Mouse (Mus musculus): Measurements from ENCODE around the gene P4ha2.

P4ha2 gene

GRCm38 (mm10) chr11:54134905-54135304 is 35.0 kb downstream of the P4ha2 start:
- DNase-seq (ENCODE audit: low spot score) = no peak

- DNase-seq (ENCODE audit: low spot score) = peak; percentile 71
These were observed 40.3 kb downstream of the P4ha2 start for GRCm38 (mm10) chr11:54140159-54140558.

DNA sequence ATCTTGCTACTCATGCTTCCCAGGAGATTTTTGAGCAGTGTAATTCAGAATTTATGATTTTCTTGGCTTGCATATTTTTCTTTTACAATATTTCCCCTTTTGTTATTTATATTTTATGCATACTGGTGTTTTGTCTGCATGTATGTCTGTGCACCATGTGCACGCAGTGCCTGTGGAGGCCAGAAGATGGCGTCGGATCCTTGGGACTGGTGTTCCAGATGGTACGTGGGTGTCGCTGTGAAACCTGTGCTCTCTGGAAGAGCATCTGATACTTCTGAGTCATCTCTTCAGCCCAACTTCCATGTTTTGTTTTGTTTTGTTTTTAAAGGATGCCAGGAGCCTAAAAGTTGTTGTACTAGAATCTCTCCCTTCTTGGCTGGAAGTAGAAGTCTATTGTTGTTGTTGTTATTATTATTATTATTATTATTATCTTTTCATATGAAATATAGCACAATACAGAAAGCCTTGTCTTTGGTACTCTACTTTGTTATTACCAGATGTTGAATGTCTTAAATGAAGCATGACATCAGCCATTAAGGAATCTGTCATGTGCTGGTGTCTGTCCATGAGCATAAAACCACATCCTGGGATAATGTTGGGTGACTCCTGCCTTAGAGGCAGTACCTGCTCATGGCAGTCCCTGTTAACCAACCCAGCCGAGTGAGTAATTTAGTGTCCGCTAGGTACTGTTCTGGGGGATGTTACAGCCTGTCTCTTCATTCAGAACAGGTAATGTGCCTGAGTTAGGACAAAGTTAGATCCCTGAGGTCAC is 41.5 kb downstream of the P4ha2 start:
- DNase-seq (ENCODE audit: low spot score) = no peak

- peak; percentile 83 for DNase-seq (ENCODE audit: low spot score)
These were observed 45.0 kb downstream of the P4ha2 start for GRCm38 (mm10) chr11:54144886-54145285.

GRCm38 (mm10) chr11:54145990-54146389 is 46.1 kb downstream of the P4ha2 start:
- DNase-seq (ENCODE audit: low spot score) = no peak

DNA sequence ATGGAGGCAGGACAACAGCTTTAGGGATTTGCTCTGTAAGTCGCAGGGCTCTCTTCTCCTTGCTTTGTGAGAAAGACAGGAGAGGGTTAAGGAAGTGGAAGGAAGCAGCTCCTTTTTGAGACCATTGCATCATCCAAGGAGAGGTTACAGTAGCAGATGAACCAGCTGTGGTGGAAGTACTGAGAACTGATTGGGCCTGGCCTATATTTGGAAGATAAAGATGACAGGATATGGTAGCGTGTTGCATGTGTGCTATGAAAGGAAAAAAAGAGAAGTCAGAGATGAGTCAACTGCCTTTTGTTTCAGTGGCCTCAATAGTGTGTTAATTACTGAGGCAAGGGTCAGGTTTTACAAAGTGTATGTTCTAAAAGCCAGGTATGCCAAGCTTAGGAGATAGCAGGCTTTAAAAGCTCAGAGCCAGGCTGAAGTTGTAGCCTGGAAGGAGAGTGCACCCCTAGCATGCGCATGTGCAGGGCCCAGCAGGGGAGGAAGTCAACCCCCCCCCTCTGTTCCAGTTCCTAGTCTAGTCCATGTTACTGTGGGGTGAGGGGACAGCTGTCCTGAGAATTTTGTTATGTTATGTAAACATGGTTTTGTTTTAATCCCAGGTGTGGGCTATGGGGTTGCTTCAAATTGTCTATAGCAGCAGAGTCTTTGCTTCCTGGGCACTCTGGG is 50.0 kb downstream of the P4ha2 start:
- DNase-seq (ENCODE audit: low spot score) = no peak

DNA sequence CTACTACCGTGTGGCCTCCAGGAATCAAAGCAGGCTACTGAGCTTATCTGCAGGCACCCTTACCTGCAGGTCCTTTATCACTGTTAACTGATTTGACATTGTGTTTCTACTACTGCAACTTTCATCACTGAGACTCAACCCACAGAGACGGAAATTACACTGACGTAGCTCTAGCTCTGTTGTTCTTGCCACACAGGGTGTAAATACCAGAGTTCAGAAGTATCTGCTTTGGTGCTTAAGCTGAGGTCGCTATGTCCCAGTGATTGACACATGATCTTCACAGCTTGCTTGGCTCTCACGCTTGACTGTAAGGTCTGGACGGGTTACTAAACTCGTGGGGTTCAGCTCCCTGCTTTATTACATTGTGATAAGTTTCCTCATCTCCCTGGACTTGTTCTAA is 51.2 kb downstream of the P4ha2 start:
- no peak for DNase-seq (ENCODE audit: low spot score)

DNA sequence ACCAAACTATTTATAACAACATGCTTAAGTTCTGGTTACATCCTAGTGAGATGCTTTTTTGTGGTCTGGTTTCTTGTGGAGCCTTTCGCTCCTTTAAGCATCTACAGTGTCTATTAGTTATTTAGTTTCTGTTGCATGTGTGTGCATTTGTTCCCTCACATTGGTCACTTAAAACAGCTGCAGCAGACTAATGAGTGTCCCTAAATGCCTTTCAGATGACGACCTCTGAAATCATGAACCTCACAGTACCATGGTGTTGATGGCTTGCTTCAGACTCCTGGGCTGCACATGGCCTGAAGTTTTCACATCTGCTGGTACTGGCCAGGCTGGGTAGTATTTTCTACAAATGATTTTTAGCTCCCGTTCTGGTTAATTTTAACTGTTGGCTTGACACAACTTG is 53.1 kb downstream of the P4ha2 start:
- no peak for DNase-seq (ENCODE audit: low spot score)

DNA sequence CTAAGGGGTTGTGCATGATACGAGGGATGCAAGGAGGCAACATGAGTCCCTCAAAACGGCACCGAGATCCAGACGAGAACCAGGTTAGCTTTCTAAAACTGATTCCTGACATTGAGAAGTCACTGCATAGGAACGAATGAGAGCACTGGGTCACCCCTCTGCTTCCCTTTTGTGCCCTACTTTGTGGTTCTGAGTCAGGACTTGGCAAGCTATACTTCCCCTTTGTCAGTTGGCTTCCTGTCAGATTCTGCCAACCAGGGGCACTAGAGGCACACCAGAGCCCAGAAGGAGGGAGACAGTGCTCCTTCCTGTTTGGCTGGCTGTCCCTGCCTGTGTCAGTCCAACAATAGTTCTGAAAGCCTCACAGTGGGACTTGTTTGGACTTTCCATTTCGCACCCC is 56.0 kb downstream of the P4ha2 start:
- DNase-seq (ENCODE audit: low spot score) = no peak

DNA sequence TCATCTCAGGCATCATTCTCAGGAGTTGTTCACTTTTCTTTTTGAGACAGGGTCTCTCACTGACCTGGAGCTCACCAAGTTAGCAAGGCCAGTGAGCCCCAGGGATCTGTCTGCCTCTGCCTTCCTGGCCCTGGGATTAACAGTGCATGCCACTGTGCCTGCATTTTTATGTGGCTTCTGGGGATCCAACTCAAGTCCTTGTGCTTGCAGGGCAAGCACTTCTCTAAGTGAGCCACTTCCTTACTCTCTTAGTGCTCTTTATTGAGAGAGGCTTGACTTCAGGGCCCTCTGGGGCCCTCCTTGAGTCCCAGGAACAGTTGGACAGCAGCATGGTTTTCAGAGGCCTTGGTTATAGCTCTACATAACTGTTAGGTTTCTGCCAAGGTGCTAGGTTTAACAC is 56.6 kb downstream of the P4ha2 start:
- DNase-seq (ENCODE audit: low spot score) = no peak

DNA sequence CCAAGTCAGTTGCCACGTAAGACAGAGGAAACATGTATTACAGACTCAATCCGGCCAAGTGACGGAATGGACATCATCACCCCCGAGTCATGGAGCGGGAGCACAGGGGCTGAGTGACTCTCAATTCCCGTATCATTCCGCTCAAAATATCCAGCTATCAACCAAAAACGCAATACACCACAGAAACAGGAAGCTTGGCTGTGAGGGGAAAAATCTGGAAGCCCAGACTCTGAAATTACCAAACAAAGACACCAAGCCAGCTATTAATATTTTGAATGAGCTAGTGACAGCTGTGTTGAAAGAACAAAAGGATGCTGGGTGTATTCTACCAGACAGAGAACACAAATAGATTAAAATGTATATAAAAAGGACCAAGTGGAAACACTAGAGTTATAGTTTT is 57.7 kb downstream of the P4ha2 start:
- no peak for DNase-seq (ENCODE audit: low spot score)

GRCm38 (mm10) chr11:54160435-54160834 is 60.5 kb downstream of the P4ha2 start:
- DNase-seq (ENCODE audit: low spot score) = no peak

DNA sequence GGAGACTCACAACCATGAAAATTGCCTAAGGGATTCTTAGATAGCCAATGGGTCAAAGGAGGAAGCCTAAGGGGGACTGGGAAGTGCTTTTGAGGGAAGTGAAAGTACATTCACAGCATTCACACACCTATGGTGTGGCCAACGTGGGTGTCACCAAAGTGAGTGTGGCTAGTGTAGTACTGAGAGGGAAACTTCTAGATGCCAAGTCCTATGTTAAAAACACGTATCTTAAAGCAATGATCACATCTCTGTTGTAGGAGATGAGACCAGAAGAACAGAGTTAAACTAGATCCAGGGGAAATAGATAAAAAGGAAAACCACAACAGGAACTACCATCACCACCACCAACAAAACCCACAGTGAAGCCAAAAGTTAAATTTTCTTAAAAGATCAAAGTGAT is 61.0 kb downstream of the P4ha2 start:
- DNase-seq (ENCODE audit: low spot score) = no peak

DNA sequence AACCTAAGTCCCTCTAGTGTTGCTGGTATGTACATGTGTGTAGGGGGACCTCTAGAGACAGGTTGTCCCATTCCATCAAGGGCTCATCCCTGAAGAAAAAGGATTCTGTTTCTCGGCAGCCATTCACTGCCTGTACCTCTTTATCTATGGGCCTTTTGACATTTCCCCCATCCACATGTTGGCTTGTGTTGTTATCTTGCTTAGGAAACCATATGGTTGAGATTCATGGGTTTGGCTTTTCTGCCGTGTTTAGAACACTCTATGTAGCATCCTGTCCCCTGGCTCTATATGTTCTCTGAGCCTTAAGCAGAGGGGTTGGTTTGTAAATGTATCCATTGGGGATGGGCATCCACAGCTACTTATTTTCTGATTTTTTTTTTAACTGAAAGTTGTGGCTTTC is 61.6 kb downstream of the P4ha2 start:
- DNase-seq (ENCODE audit: low spot score) = no peak

DNA sequence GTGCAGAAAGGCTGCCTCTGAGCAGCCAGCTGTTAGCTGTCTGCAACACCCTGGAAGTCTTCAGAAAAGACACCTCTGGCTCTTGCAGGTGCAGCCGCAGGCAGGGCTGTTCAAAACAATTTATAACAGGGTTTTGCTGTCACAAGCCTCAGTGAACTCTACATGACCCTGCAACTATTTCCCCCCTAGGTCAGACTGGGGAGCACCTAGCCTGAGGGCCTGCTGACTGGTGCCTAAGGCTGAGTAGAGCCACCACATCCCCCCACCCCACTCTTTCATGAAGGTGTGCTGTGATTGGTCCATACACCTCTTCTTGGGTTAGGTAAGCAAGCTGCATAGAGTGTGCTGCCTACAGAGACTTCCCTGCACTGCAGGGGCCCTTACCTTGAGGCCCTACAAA is 63.1 kb downstream of the P4ha2 start:
- no peak for DNase-seq (ENCODE audit: low spot score)

- DNase-seq (ENCODE audit: low spot score) = no peak
These were observed 69.8 kb downstream of the P4ha2 start for GRCm38 (mm10) chr11:54169432-54170295.

GRCm38 (mm10) chr11:54171175-54171574 is 71.3 kb downstream of the P4ha2 start:
- no peak for DNase-seq (ENCODE audit: low spot score)

DNA sequence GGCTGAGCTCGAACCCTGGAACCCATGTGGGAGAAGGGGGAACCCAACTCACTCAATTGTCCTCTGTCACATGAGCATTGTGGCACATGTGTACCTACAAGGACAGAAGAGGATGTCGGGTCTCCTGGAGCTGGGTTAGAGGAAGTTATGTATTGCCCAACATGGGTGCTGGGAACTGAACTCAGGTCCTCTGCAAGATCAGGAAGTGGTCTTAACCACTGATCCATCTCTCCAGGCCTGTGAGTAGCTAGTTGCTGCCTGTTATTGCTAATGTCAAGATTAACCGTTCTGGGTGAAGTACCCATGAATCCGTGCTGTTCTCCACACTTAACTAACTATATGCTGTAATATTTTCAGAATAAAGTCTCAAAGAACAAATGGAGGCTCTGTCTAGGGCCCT is 74.3 kb downstream of the P4ha2 start:
- DNase-seq (ENCODE audit: low spot score) = no peak

DNA sequence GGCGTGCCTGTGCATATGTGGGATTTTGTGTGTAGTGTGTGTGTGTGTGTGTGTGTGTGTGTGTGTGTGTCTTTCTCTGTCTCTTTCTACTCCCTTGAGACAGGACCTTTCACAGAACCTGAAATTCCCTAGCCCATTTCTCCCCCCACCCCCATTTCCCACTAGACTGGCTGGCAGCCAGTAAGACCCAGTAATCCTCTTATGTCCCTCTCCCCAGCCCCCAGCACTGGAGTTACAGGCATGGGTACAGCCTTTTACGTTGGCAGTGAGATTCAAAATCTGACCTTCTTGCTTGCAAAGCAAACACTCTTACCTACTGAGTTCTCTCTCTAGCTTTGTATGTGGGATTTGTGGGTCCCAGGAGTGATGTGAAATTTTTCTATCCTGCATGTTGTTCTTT is 75.0 kb downstream of the P4ha2 start:
- DNase-seq (ENCODE audit: low spot score) = no peak

All from testis, postnatal 10 days (tissue).